In genomic region chr5:144914433-144914906, GRCm38 (mm10) we compare ENCODE assay signal across 9 mouse cellular contexts. TPM values are rescaled to one million over a fixed set of nuclear protein-coding genes. Genes with fewer than 3 reads are reported as not detected.
DNase-seq lines count a peak whose midpoint lies in the region; ATAC-seq and TF ChIP-seq lines count a peak whose summit lies in the region.
"Had no signal": no experiment of that assay in that cellular context is flagged by ENCODE, and none has a peak within 500 bp of the region (broad histone marks: within the 10 kb centered on the region; RNA-seq: fewer than 3 reads in every experiment).

No protein-coding gene starts in this region.

- no peaks in the 10 kb centered on the region for H3K9me3 ChIP-seq in embryonic facial prominence, embryonic 13.5 days
- no peaks in the 10 kb centered on the region for H3K9me3 ChIP-seq in hindbrain, embryonic 16.5 days (ENCODE audit: control insufficient read depth, low read length)
- H3K9me3 ChIP-seq: lung, embryonic 15.5 days had no signal

- H3K4me2 ChIP-seq in embryonic facial prominence, embryonic 13.5 days = no peak overlapping the region; the same call in 1 of the 2 replicates
- no peak overlapping the region; the same call in 1 of the 2 replicates for H3K4me2 ChIP-seq in hindbrain, embryonic 16.5 days (ENCODE audit: low read length)
- H3K4me2 ChIP-seq: lung, embryonic 15.5 days had no signal

- no peak for ATAC-seq in embryonic facial prominence, embryonic 13.5 days (ENCODE audit: insufficient number of reproducible peaks, insufficient read depth, low FRiP score, low TSS enrichment, low read depth)
- peak; percentile 35 for ATAC-seq in hindbrain, embryonic 16.5 days

- no peak overlapping the region for H3K4me3 ChIP-seq in kidney, adult 2 months (ENCODE audit: insufficient read depth, low read depth, low read length)
- no peak overlapping the region for H3K4me3 ChIP-seq in embryonic facial prominence, embryonic 13.5 days
- no peak overlapping the region for H3K4me3 ChIP-seq in hindbrain, embryonic 16.5 days (ENCODE audit: low read length)
- H3K4me3 ChIP-seq: erythroblast, embryonic 14.5 days; lung, embryonic 15.5 days had no signal

- DNase-seq in kidney, adult 11 months = peak; percentile 37
- no peak for DNase-seq in kidney, adult 2 months
- DNase-seq in mesoderm, embryonic 11.5 days (ENCODE audit: low read depth, low spot score) = peak; percentile 51
- DNase-seq in lung, postnatal 25 days (ENCODE audit: low spot score) = no peak
- no peak for DNase-seq in adrenal gland, postnatal 4 days (ENCODE audit: low spot score in 2 of 2)

- H3K27ac ChIP-seq in kidney, adult 2 months (ENCODE audit: insufficient read depth, low read depth, low read length) = no peak overlapping the region
- no peak overlapping the region for H3K27ac ChIP-seq in embryonic facial prominence, embryonic 13.5 days
- no peak overlapping the region; the same call in 1 of the 2 replicates for H3K27ac ChIP-seq in hindbrain, embryonic 16.5 days (ENCODE audit: low read depth, low read length)
- H3K27ac ChIP-seq: lung, embryonic 15.5 days had no signal

- WGBS in kidney, adult 2 months = 38% methylated on average over 7 of the region's 7 CpGs
- WGBS in embryonic facial prominence, embryonic 13.5 days = 55% methylated on average over 7 of the region's 7 CpGs
- 30% methylated on average over 7 of the region's 7 CpGs for WGBS in hindbrain, embryonic 16.5 days

- H3K27me3 ChIP-seq in kidney, adult 2 months (replicated peaks; ENCODE audit: control insufficient read depth, insufficient read depth, low read length) = no peaks in the 10 kb centered on the region
- no peaks in the 10 kb centered on the region for H3K27me3 ChIP-seq in embryonic facial prominence, embryonic 13.5 days
- H3K27me3 ChIP-seq in hindbrain, embryonic 16.5 days (replicated peaks; ENCODE audit: control insufficient read depth, insufficient read depth, low read length) = no peaks in the 10 kb centered on the region
- H3K27me3 ChIP-seq: lung, embryonic 15.5 days had no signal

- H3K36me3 ChIP-seq in kidney, adult 2 months (ENCODE audit: control insufficient read depth, insufficient read depth, low read length) = no peaks in the 10 kb centered on the region
- no peaks in the 10 kb centered on the region for H3K36me3 ChIP-seq in embryonic facial prominence, embryonic 13.5 days
- H3K36me3 ChIP-seq in hindbrain, embryonic 16.5 days (ENCODE audit: control insufficient read depth, insufficient read depth, low read length) = no peaks in the 10 kb centered on the region
- H3K36me3 ChIP-seq: lung, embryonic 15.5 days had no signal

- peaks cover 10% of the 10 kb centered on the region for H3K4me1 ChIP-seq in kidney, adult 2 months (ENCODE audit: control insufficient read depth, insufficient read depth, low read length)
- H3K4me1 ChIP-seq in embryonic facial prominence, embryonic 13.5 days = peaks cover 47% of the 10 kb centered on the region
- peaks cover 29% of the 10 kb centered on the region for H3K4me1 ChIP-seq in hindbrain, embryonic 16.5 days (ENCODE audit: control insufficient read depth, insufficient read depth, low read depth, low read length)

- TF ChIP-seq POLR2A in kidney, adult 2 months (IDR thresholded peaks at IDR 0.05; ENCODE audit: low read depth, low read length) = no peak

- 0 out of 2 replicates have a peak overlapping the region, but pooled peaks have one; percentile 40 for H3K9ac ChIP-seq in embryonic facial prominence, embryonic 13.5 days
- H3K9ac ChIP-seq in hindbrain, embryonic 16.5 days (ENCODE audit: low read depth, low read length) = no peak overlapping the region; the same call in 1 of the 2 replicates
- H3K9ac ChIP-seq: lung, embryonic 15.5 days had no signal

- TF ChIP-seq CTCF in kidney, adult 2 months (conservative IDR thresholded peaks at IDR 0.05; ENCODE audit: insufficient read depth, insufficient read length, low read depth, low read length) = no peak

RNA-seq across cellular contexts. Expression of gene Smurf1, which starts 51.2 kb away (rescaled TPM):
- polyA plus RNA-seq in kidney, adult 2 months (2012; rRNA removed) = 14.4 and 16.1 TPM in 2 replicates
- polyA plus RNA-seq in embryonic facial prominence, embryonic 13.5 days (2015; fragmentation: Nextera tagmentation; extraction: Ambion mirVana) = 15.4 and 18.0 TPM in 2 replicates
- polyA plus RNA-seq in hindbrain, embryonic 16.5 days (2015; fragmentation: Nextera tagmentation; extraction: Ambion mirVana) = 14.9 and 30.0 TPM in 2 replicates
- 10 to 100 TPM; 24.7 to 28.4 TPM for total RNA-seq in adrenal gland, postnatal 4 days (2021)

Comparison
In these comparisons a context has a peak if more than half of its experiments do, and no peak if none do; other contexts are left out.
1. DNase-seq: peak in kidney, adult 11 months (single experiment) and mesoderm, embryonic 11.5 days (single experiment); none in kidney, adult 2 months (single experiment), lung, postnatal 25 days (single experiment) and adrenal gland, postnatal 4 days (0 of 2).